Mouse (Mus musculus) adrenal gland, postnatal 14 days (tissue): ENCODE data around the gene Cap1. TPM values are rescaled to one million over a fixed set of nuclear protein-coding genes. Genes with fewer than 3 reads are reported as not detected.

Experiments
- DNase-seq: peaks from one replicate; pipeline ENCODE4 v3.0.0; 2021; ENCODE audit warnings: mixed read lengths
- total RNA-seq: library from RNA; stranded (reverse); gene quantifications from 2 replicates; pipeline ENCODE4 v1.2.3, GENCODE M21; 2021

Cap1 gene
- total RNA-seq, 1 experiment from 2014 or later = 125 TPM

DNA sequence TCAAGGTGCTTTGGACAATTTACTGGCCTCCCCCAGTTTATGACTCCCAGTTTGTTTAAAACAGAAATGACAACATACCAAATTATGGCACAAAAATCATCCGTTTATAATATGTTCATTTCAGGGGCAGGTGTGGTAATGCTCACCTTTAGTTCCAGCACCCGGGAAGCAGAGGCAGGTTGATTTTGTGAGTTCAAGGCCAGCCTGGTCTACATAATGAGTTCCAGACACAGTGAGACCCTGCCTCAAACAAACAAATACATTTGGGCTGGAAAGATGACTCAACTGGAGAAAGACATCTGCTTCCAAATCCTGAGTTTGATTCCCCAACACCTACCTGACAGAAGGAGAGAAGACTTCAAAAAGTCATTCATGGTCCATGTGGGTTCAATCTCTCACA lies 1.5 kb upstream of the Cap1 start:
- DNase-seq = no peak

DNA sequence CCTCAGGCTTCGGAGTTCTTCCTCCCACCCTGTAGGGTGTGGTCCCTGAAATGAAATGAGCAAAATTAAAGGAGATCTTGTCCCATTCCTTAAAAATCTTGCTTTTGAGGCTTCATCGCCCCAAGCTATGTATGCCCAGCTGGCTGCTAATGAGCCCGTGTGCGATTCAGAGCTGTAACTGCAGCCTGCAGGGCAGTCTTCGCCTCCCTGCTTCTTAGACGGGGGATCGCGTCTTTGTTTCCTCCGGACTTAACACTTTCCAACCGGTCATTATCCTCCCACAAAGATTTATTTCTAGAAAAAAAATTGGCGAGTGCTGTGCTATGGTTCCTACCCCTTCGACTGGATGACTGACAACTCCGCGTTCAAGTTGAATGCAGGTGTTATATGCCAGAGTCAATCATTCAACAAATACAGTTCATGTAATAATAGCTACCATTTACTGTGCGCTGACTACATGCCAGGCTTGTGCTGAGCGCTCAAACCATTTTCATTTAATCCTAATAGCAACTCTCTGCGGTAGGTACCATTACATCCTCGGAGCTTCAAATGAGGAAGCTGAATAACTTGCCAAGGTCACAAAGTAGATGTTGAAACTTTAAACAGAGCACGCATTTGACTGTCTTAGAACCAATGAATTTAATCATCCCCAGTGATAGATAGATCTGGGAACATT lies 861 bp upstream of the Cap1 start:
- DNase-seq = no peak

DNA sequence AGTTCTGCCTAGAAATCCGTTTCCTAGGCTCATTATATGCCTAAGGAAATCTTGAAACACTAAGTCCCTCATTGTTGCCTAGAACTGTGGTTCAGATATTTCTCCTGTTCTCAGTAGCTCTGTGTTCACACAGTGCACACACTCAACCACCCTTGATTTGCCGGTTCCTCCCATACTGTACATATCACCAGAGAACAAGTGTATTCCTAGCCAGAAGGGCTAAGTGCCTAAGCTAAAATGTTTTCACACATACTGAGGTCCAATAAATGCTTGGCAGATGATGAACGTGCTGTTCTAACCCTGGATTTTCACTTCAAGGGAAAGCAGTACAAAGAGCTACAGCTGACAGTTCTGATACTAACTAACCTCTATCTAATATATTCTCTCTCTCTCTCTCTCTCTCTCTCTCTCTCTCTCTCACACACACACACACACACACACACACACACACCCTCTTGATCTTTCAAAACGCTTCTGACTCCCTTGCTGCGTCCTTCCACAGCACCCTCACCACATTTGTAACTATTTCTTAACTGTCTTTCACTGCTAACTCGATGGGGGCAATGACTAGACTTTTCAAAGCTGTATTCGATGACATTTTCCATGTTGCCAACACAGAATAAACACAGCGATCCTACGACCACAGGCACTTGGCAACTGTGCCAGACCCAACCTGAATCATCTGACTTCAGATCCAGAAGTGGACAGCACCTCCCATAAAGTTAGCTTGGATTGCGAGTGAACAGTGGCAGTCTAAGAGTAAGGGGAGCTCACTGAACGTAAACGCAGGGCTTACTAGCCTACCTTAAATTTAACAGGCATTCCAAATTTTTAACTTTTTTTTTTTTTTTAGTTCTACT lies 1.1 kb downstream of the Cap1 start:
- DNase-seq = peak; percentile 42

- no peak for DNase-seq
Measured at GRCm38 (mm10) chr4:122884051-122884450, 1.8 kb downstream of the Cap1 start.

DNA sequence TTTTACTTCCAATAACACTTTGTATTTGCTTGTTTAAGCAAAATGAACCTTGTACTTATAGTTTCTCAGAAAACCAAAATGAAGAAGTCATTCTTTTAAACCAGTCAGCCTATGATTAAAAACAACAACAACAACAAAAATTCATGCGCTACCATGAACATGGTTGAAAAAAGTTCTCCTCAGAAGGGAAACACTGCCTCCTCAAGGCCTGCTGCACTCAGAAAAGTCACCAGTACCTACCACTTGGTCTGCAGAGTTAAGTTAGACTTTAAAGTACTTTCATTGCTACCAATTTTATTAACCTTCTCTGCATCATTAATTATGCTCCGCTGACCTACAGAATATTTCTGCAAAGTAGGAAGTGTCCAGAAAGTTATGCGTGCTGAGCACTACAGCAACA lies 2.6 kb downstream of the Cap1 start:
- no peak for DNase-seq

DNA sequence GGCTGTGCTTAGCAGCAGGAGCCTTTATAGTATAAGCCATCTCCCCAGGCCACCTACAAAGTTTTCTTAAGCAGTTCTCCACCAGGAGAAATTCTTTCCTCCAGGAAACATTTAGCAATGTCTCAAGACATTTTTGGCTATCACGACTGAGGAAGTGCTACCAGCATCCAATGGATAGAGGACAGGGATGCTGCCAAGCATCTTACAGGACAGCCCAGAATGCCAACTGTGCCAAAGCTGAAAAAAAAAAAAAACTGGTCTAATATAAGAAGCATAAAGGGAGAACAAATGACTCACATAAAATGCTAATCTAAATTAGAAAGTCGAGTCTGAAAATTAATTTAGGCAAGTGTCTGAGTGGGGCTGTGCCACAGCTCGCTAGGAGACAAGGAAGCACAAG lies 3.3 kb downstream of the Cap1 start:
- DNase-seq = no peak

DNA sequence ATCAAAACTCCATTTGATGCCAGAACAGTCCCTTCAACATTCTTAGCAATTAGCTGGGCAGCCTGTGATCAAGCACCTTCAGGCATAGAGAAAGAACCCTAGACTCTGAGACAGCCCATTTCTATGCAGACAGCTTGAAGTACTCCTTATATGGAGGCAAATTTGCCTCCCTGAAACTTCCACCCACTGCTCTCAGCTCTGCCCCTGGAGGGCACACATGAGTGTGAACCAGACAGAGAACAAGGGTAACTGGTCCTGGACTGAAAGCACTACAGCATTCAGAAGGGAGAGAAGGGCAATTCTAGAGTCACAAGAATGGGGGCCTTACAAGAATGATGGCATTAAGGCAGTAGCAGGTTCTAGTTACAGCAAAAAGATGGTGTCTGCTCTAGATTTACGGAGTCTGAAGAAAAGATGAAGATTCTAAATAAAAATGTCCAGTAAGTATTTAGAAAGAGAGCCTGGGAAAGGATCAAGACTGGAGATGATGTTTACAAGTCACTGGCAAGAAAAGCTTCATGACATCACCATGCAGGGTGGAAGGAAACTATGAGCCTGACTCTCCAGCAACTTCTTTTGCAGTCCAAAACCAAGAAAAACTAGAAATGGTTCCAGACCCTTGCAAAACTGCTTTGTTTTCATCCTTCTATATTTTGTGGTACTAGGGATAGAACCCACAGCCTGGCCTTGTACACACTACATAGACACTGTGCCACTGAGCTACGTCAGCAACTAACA lies 7.4 kb downstream of the Cap1 start:
- no peak for DNase-seq

DNA sequence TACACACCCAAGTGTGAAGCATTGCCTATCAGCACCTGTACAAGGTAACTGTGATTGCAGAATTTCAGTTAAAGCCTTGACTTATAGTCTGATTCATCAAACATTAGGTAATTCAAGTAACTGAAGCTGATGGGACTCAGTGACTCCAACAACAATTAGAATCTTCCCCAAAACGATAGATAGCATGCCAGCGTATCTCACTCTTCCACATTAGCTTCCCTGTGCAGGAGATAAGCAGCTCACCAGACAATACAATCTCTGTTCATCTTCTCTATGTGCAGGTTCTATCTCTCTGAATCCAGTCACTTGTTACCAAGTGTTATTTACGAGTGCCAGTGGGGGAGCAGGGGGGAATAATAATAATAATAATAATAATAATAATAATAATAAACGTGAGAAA lies 12.3 kb downstream of the Cap1 start:
- DNase-seq = no peak

- DNase-seq = no peak
Measured at GRCm38 (mm10) chr4:122873003-122873402, 12.9 kb downstream of the Cap1 start.

GRCm38 (mm10) chr4:122871989-122872388 lies 13.9 kb downstream of the Cap1 start:
- no peak for DNase-seq

DNA sequence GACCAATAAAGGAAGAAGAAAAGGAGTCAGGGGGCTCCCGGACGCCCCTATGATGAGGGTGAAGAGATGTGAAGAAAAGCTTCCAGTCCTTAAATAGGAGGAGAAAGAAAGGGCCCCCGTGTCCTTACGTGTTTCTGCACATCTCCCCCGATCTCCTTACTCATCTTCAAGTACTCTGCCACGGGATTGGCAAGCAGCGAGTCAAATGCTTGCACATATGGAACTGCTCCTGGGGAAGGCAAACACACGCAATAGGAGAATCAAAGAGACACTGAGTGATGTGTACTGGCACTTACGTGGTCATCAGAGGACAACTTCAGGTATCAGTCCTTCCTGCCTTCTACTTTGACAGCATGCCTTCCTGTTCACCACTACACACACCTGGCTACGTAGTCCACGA lies 14.6 kb downstream of the Cap1 start:
- DNase-seq = no peak

GRCm38 (mm10) chr4:122870741-122871140 lies 15.1 kb downstream of the Cap1 start:
- DNase-seq = no peak

GRCm38 (mm10) chr4:122870027-122870426 lies 15.8 kb downstream of the Cap1 start:
- peak; percentile 47 for DNase-seq

GRCm38 (mm10) chr4:122868041-122868440 lies 17.8 kb downstream of the Cap1 start:
- no peak for DNase-seq

- DNase-seq = no peak
Measured at GRCm38 (mm10) chr4:122861836-122862235, 24.0 kb downstream of the Cap1 start.

- no peak for DNase-seq
Measured at GRCm38 (mm10) chr4:122859096-122859674, 26.7 kb downstream of the Cap1 start.

DNA sequence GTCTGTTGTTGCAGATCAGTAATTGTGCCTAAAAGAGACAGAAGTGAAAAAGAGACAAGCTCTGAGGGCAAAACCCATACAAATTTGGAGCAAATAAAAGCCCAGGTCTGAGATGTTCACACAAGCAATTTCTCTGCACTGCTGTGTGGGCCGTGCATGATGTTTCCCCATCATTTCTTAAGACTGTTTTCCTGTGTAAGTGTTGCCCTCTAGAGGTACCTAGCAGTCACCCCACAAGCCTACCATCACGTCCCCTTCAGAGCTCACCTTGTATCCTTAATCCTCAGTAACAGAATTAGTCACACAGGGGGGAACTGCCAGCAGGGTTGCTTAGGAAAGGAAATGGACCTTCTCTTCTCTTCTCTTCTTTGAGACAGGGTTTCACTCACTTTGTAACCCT lies 27.9 kb downstream of the Cap1 start:
- no peak for DNase-seq

DNA sequence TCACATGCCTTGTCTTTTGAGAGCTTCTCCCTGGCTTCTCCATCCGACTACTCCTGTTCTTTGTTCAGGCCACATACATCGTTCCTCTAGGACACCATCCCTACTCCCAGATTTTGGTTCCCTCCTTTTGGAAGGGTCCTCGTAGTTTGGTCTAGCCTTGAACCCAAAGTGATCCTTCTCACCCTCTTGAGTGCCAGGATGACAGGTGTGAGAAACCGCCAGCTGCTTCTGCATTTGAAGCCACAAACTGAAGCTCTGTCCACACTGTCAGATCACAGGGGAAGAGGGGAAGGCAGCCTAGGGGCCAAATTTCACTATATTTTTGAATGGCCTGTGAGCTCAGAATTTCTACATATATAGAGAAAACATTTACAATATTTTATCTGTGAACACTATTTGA lies 31.1 kb downstream of the Cap1 start:
- no peak for DNase-seq

- DNase-seq = no peak
Measured at GRCm38 (mm10) chr4:122853691-122854090, 32.2 kb downstream of the Cap1 start.

- DNase-seq = no peak
Measured at GRCm38 (mm10) chr4:122851535-122851934, 34.3 kb downstream of the Cap1 start.

GRCm38 (mm10) chr4:122848150-122848621 lies 37.7 kb downstream of the Cap1 start:
- DNase-seq = peak; percentile 41

DNA sequence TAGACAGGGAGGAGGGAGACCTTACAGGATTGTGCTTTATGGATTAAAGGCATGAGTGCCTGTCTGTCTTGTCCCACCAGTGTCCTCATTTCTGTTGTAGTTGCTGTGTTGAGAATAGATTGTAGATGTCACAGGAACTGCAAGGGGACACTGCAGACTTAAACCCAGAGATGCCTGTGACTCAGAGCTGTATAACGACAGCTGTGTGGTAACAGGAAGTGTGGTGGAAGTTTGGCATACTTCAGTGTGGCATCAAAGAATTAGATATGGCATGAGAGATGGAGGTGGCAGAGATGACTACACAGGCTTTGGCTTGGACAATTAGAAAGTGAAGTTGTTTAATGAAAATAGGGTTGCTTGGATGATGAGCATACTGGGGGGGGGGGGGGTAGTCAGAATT lies 47.4 kb downstream of the Cap1 start:
- no peak for DNase-seq

GRCm38 (mm10) chr4:122837994-122838393 lies 47.9 kb downstream of the Cap1 start:
- DNase-seq = no peak
